Mouse (Mus musculus): ENCODE results near the gene Sumo3. TPM values are rescaled to one million over a fixed set of nuclear protein-coding genes. Genes with fewer than 3 reads are reported as not detected.

The Sumo3 gene
- polyA plus RNA-seq, 1 experiment from 2014 or later: 326 TPM

DNA sequence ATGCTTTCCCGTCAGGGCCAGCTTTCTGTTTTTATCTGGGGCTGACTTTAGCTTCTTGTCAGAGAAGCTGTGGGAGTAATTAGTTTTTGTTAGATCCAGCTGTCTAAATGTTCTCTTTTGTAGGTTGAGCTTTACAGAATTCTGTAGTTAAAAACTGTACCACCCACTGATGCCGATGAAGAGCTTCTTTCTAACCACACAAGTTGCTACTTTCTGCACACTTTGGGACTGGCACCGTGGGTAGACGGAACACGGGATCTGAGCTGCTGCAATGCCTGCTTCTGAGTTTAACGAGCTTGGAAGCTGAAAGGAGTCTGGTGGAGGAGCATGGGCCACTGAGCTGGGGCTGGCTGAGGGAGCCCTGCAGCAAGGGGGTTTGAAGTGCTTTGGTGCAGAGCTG is 14.4 kb upstream of the Sumo3 start:
- Histone ChIP-seq H3K27me3 (no peaks in the 10 kb centered on the region), H3K9ac (no peak overlapping the region), H3K9me3 (no peaks in the 10 kb centered on the region), H3K4me2 (no peak overlapping the region), H3K36me3 (replicated peaks) (peaks cover 82% of the 10 kb centered on the region), H3K4me1 (peaks cover 13% of the 10 kb centered on the region; the same call in 1 of the 2 replicates), H3K27ac (no peak overlapping the region), H3K4me3 (replicated peaks) (no peak overlapping the region)
- ATAC-seq (ENCODE audit: low FRiP score): no peak
- 54% methylated on average over 6 of the region's 6 CpGs for WGBS

DNA sequence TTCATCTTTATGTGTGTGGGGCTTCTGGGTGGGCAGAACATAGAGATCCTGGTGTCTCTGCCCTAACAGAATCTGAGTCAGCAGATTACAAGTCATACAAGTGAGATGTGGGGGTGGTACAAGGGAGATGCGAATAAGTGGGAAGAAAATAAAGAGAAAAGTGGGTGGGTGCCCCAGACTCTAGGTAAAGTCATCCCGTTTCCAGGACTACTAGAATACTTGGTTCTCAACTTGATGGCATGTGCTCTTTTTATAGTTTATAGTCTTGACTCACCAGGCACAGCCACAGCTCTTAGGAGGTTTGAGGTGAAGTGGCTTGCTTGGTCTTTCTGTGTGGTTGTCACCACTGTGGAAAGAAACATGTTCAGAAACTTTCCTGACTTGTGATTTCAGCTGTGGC is 9.8 kb upstream of the Sumo3 start:
- Histone ChIP-seq H3K9me3 (no peaks in the 10 kb centered on the region), H3K27me3 (no peaks in the 10 kb centered on the region), H3K4me2 (no peak overlapping the region), H3K9ac (no peak overlapping the region), H3K4me1 (0 out of 2 replicates have a peak, but pooled peaks cover under 1% of the 10 kb centered on the region), H3K36me3 (replicated peaks) (peaks cover 75% of the 10 kb centered on the region), H3K27ac (no peak overlapping the region), H3K4me3 (replicated peaks) (no peak overlapping the region)
- ATAC-seq (ENCODE audit: low FRiP score): no peak
- WGBS: 88% methylated on average over 2 of the region's 2 CpGs

DNA sequence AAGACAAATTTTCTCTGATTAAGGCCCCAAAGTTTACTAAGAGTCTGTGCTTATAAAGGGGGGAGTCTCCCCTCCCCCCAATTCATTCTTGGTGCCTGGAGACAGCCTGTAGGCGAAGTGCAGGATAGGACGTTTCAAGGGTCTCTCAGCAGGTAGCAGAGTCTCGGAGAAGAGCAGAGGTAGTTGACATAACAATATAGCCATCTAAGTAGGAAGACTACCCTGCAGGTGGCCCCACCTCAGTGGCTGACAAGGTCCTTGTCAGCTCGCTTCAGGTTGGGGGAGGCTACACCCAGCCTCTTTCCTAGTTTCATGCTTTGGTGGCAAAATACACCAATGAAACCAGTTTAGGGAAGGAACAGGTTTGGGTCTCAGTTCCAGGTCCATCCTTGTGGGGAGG is 2.9 kb upstream of the Sumo3 start:
- ATAC-seq (ENCODE audit: low FRiP score): no peak
- Histone ChIP-seq H3K27me3 (no peaks in the 10 kb centered on the region), H3K4me3 (replicated peaks) (no peak overlapping the region), H3K9me3 (0 out of 2 replicates have a peak, but pooled peaks cover 5% of the 10 kb centered on the region), H3K27ac (no peak overlapping the region), H3K4me2 (no peak overlapping the region), H3K4me1 (peaks cover 14% of the 10 kb centered on the region), H3K36me3 (replicated peaks) (peaks cover 15% of the 10 kb centered on the region), H3K9ac (no peak overlapping the region)
- 61% methylated on average over 4 of the region's 4 CpGs for WGBS

DNA sequence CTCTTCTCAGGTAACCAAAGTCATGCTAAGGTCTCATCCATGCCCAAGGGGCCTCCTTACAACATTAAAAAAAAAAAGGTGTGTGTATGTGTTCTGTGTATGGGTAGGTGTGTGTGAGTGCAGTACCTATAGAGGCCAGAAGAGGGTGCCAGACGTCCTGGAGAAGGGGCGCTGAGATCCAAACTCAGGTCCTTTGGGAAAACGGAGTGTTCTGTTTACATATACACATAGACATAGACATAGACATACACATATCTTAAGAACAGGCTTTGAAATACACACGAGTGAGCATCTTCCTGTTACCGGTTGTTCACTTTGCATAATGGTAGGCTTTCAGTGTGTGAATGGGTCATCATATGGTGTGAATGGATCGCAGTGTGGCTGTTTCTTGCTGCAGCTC is 1.8 kb upstream of the Sumo3 start:
- peaks cover 14% of the 10 kb centered on the region for H3K4me1 ChIP-seq
- no peak overlapping the region for H3K27ac ChIP-seq
- no peaks in the 10 kb centered on the region for H3K27me3 ChIP-seq
- H3K36me3 ChIP-seq (replicated peaks): peaks cover 4% of the 10 kb centered on the region
- ATAC-seq (ENCODE audit: low FRiP score): no peak
- no peak overlapping the region for H3K4me2 ChIP-seq
- H3K4me3 ChIP-seq (replicated peaks): no peak overlapping the region
- 94% methylated on average over 6 of the region's 6 CpGs for WGBS
- H3K9me3 ChIP-seq: 0 out of 2 replicates have a peak, but pooled peaks cover 5% of the 10 kb centered on the region
- H3K9ac ChIP-seq: no peak overlapping the region

DNA sequence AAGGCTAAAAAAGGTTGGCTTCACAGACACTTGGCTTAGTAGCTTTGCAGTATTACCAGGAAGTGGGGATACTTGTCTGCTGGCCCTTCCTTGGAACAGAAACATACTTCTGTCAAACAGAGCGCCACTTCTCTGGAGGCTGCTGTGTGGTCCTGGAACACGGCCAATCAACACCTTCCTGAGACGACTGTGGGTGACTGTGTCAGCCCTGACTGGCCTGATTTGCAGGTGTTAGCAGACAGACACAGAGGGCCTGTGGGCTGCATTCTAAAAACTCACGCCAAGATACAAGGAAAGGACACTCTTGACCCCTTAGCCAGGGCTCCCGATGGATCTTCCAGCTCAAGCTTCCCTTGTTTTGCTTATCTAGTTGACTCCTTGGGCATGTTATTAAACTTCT is 939 bp upstream of the Sumo3 start:
- ATAC-seq (ENCODE audit: low FRiP score): no peak
- H3K4me3 ChIP-seq (replicated peaks): no peak overlapping the region
- H3K36me3 ChIP-seq (replicated peaks): peaks cover 4% of the 10 kb centered on the region
- H3K9ac ChIP-seq: no peak overlapping the region
- no peak overlapping the region for H3K27ac ChIP-seq
- peaks cover 14% of the 10 kb centered on the region for H3K4me1 ChIP-seq
- no peaks in the 10 kb centered on the region for H3K27me3 ChIP-seq
- WGBS: 85% methylated on average over 5 of the region's 5 CpGs
- 0 out of 2 replicates have a peak, but pooled peaks cover 5% of the 10 kb centered on the region for H3K9me3 ChIP-seq
- H3K4me2 ChIP-seq: no peak overlapping the region

DNA sequence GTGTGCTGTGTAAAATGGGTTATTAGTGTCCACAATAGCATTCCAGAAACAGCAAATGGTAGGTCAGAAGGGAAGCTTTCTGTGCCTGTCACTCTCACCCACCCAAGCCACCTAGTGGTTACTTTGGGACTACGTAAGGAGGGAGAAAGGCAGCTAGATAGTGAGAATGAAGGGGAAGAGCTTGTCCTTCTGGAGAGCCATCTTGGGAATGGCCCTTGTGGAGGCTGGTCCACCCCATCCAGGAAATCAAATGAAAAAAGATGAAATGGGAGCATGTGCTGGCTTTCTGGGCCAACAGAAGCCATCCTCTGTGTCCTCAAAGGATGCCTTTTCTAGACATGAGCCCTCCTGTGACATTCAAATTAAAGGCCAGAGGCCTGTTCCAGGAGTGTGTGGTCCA is 529 bp upstream of the Sumo3 start:
- peak; percentile 33; the same call in 1 of the 2 replicates for ATAC-seq (ENCODE audit: low FRiP score)
- peaks cover 15% of the 10 kb centered on the region for H3K4me1 ChIP-seq
- peak overlapping the region; percentile 93 for H3K27ac ChIP-seq
- peak overlapping the region; percentile 83 for H3K4me2 ChIP-seq
- H3K4me3 ChIP-seq (replicated peaks): peak overlapping the region; percentile 71
- WGBS: 40% methylated on average over 1 of the region's 1 CpGs
- H3K36me3 ChIP-seq (replicated peaks): peaks cover 8% of the 10 kb centered on the region
- H3K9me3 ChIP-seq: 0 out of 2 replicates have a peak, but pooled peaks cover 5% of the 10 kb centered on the region
- no peaks in the 10 kb centered on the region for H3K27me3 ChIP-seq
- H3K9ac ChIP-seq: no peak overlapping the region

DNA sequence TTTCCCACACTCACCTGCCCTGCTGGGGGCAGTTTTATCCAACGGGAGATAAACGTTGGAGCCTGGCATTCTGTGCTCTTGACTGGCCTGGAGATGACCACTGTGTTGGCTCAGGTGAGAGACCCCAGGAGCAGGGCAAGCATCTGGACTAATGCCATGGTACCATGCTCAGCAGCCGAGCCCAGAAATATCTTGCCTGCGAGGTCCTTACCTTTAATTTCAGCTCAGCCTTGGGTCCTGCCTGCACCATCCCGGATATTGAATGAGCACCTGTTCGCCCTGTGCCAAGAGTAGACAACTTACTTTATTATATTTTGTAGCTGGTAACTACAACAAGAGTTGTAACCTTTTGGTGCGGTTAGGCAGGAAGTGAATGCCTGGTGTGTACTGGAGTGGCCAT is 958 bp downstream of the Sumo3 start:
- Histone ChIP-seq H3K9ac (peak overlapping the region; percentile 77), H3K27ac (peak overlapping the region; percentile 93), H3K4me1 (peaks cover 20% of the 10 kb centered on the region), H3K4me3 (replicated peaks) (peak overlapping the region; percentile 71), H3K36me3 (replicated peaks) (peaks cover 22% of the 10 kb centered on the region), H3K9me3 (0 out of 2 replicates have a peak, but pooled peaks cover 5% of the 10 kb centered on the region), H3K27me3 (no peaks in the 10 kb centered on the region), H3K4me2 (peak overlapping the region; percentile 83)
- 46% methylated on average over 7 of the region's 7 CpGs for WGBS
- ATAC-seq (ENCODE audit: low FRiP score): peak; percentile 34

DNA sequence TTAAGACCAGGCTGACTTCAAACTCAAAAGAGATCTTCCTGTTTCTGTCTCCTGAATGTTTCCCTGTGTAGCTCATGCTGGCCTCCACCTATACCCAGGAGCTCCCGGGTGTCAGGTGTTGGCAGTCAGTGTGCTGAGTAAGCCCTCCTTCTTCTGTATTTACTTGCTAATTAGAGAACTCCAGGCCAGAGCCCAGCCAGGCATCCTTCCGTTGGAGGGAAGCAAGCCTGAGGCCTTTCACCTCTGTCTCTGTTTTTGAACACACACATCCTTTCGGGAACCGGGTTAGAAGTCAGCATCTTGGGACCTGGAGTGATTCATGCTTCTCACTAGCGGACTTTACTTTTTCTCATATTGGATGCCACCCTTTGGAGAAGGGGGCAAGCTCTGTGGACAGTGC is 1.5 kb downstream of the Sumo3 start:
- whole genome bisulfite sequencing: 73% methylated on average over 5 of the region's 5 CpGs
- H3K4me2 ChIP-seq: peak overlapping the region; percentile 83
- ATAC-seq (ENCODE audit: low FRiP score): no peak
- H3K27me3 ChIP-seq: no peaks in the 10 kb centered on the region
- H3K36me3 ChIP-seq (replicated peaks): peaks cover 28% of the 10 kb centered on the region
- peak overlapping the region; percentile 71 for H3K4me3 ChIP-seq (replicated peaks)
- peaks cover 20% of the 10 kb centered on the region for H3K4me1 ChIP-seq
- H3K9me3 ChIP-seq: 0 out of 2 replicates have a peak, but pooled peaks cover 5% of the 10 kb centered on the region
- no peak overlapping the region for H3K9ac ChIP-seq
- no peak overlapping the region for H3K27ac ChIP-seq

DNA sequence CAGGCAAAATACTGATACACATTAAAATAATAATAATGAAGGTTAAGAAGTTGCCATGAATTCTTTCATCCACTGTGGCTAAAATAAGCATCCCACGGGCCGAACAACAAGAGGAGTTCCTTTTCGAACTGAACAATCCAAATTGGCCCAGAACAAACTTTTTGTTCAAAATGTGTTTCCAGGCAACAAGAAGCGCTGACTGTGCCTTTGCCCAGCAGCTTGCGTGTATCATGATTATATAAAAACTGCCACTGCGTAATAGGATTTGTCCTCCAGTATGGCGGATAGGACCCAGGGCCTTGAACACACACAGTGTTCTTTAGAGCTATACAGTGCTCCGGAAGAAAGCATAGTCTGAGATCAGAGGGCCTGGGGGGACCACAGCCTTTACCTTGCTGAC is 2.7 kb downstream of the Sumo3 start:
- Histone ChIP-seq H3K9me3 (0 out of 2 replicates have a peak, but pooled peaks cover 5% of the 10 kb centered on the region), H3K4me2 (no peak overlapping the region), H3K36me3 (replicated peaks) (peaks cover 39% of the 10 kb centered on the region)

DNA sequence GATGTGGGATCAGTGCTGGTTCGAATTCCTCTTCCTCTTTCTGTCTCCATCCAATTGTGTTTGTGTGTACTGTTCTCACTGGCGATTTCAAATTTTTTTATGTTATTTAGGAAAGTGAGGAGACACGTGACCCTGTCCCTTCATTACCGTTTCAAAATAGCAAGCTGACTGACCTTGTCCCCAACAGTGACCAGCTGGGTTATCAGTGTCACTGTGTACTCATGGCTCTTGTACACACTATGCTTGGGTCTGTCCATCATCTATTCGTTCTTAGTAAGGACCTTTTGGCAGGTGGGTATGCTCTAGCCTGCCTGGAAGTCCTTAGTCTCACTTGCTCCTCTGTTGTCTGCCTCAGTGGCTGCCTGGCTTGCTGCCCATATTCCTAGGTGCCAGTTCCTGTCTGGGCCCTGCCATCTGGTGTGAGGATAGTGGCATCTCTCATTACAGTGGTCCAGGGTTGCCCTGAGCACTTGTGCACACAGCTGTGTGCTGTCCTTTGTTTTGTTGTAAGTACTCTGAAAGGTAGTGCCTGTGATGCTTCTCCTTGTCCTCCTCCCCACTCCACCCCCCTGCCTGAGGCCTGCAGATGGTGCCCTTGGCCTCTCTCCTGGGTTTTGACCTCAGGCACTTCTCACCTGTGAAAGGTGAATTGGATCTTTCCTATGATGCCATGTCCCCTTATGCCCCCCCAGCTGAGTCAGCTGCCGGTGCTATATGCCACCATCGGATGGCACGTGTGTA is 4.5 kb downstream of the Sumo3 start:
- Histone ChIP-seq H3K36me3 (replicated peaks) (peaks cover 55% of the 10 kb centered on the region), H3K4me1 (peaks cover 20% of the 10 kb centered on the region), H3K9me3 (no peaks in the 10 kb centered on the region), H3K27ac (0 out of 2 replicates have a peak overlapping the region, but pooled peaks have one; percentile 31), H3K9ac (no peak overlapping the region), H3K4me2 (no peak overlapping the region), H3K27me3 (no peaks in the 10 kb centered on the region), H3K4me3 (replicated peaks) (no peak overlapping the region)
- no peak for ATAC-seq (ENCODE audit: low FRiP score)
- 91% methylated on average over 8 of the region's 8 CpGs for WGBS

More for the DNA sequence above, 2.7 kb downstream of the Sumo3 start:
- no peak overlapping the region for H3K4me3 ChIP-seq (replicated peaks)
- no peak for ATAC-seq (ENCODE audit: low FRiP score)
- H3K27ac ChIP-seq: no peak overlapping the region
- WGBS: 90% methylated on average over 8 of the region's 8 CpGs
- no peaks in the 10 kb centered on the region for H3K27me3 ChIP-seq
- H3K9ac ChIP-seq: no peak overlapping the region
- peaks cover 20% of the 10 kb centered on the region for H3K4me1 ChIP-seq

DNA sequence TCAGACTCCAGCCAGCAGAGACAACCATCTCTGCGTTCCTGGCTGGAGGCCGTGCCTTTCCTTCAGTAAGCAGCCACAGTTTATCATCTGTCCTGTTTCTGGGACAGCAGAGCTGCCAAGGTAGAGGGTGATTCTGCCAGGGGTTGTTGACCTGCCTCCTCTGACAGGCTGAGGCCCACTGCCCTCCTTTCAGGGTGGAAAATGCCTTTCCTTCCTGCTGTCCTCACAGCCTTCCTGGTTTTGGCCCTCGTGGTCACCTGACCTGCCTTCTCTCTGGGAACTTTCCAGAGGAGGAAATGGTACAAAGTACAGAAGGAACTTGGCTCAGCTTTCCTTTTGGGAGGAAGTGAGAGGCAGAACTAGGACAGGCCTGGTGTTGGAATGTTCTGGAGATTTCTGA is 7.5 kb downstream of the Sumo3 start:
- no peak overlapping the region for H3K4me3 ChIP-seq (replicated peaks)
- no peak overlapping the region for H3K27ac ChIP-seq
- H3K9ac ChIP-seq: no peak overlapping the region
- H3K9me3 ChIP-seq: no peaks in the 10 kb centered on the region
- ATAC-seq (ENCODE audit: low FRiP score): no peak
- H3K27me3 ChIP-seq: no peaks in the 10 kb centered on the region
- peaks cover 84% of the 10 kb centered on the region for H3K36me3 ChIP-seq (replicated peaks)
- WGBS: 93% methylated on average over 3 of the region's 3 CpGs
- H3K4me2 ChIP-seq: no peak overlapping the region
- H3K4me1 ChIP-seq: peaks cover 6% of the 10 kb centered on the region; the same call in 1 of the 2 replicates

DNA sequence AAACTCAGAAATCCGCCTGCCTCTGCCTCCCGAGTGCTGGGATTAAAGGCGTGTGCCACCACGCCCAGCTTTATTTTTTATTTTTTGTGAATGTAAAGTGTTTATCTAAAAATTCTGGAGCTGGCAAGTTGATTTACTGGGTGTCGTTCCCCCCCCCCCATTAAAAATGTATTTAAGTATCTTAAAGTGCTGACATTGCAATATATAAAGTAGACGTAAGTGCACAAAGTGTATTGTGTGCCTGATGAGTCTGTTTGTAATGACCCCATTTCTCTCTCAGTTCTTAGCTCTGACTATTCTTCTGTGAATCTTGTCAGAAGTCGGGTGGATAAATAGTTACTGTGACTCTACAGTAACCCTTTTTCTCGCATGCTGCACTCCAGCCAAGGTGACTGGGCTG is 9.8 kb downstream of the Sumo3 start:
- ATAC-seq (ENCODE audit: low FRiP score): no peak
- Histone ChIP-seq H3K4me1 (peaks cover 3% of the 10 kb centered on the region; the same call in 1 of the 2 replicates), H3K4me3 (replicated peaks) (no peak overlapping the region), H3K27ac (no peak overlapping the region), H3K9me3 (no peaks in the 10 kb centered on the region), H3K36me3 (replicated peaks) (peaks cover 76% of the 10 kb centered on the region), H3K4me2 (no peak overlapping the region), H3K9ac (no peak overlapping the region), H3K27me3 (no peaks in the 10 kb centered on the region)
- 92% methylated on average over 8 of the region's 8 CpGs for WGBS

DNA sequence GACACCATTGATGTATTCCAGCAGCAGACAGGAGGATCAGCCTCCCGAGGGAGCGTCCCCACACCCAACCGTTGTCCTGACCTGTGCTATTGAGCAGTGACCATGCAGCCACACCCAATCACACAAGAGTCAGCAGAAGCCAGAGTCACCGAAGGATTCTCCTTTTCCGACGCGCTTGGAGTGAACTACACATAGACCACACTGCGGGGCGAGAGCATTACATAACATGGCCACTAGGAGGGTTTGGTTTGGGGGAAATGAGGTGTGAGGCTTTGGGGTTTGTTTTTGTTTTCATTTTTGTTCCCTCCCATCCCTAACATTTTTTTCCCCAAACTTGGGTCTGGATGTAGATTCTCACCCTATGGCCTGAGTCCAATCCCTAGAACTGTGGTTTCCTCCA is 10.3 kb downstream of the Sumo3 start:
- H3K4me1 ChIP-seq: no peaks in the 10 kb centered on the region
- H3K9me3 ChIP-seq: no peaks in the 10 kb centered on the region
- no peak overlapping the region for H3K4me2 ChIP-seq
- H3K4me3 ChIP-seq (replicated peaks): no peak overlapping the region
- WGBS: 96% methylated on average over 9 of the region's 9 CpGs
- H3K9ac ChIP-seq: no peak overlapping the region
- ATAC-seq (ENCODE audit: low FRiP score): no peak
- no peak overlapping the region for H3K27ac ChIP-seq
- H3K36me3 ChIP-seq (replicated peaks): peaks cover 70% of the 10 kb centered on the region
- H3K27me3 ChIP-seq: no peaks in the 10 kb centered on the region

Measured in forebrain, embryonic 12.5 days (tissue).